Comparison of ENCODE assay signal across 8 mouse cellular contexts in the genomic region with DNA sequence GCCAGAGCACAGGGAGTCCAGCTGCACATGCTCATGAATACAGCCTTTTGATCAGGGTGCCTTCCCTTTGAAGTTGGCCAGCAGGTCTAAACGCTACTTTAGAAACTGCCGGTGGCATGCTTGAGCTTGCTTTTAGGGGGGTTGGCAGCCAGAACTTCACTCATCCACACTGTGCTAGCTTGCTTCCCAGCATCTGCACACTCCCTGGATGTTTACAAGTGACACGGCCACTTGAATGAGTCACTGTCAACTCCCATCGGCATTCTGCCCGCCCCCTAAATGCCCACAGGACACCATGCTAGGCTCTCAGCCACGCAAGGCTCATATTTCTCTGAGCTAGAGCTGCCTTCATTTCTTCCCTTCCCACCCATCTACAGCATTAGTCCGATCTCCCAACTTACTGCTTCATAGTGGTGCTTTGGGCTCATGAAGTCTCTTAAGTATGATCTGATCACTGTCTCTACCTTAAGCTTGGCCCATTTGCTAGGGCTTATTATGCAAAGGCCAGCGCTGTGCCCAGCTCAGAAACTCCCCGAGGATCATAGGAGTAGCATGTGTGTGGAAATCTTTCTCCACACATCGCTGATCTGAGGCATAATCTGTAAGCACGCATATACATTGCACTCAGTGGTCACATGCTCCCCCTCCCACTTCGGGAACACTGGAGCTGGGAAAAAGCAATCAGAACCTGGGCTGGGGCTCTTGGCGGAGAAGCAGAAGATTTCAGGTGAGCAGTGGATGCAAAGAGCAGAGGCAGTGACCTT.
DNase-seq lines count a peak whose midpoint lies in the region; ATAC-seq and TF ChIP-seq lines count a peak whose summit lies in the region.

No protein-coding gene starts in this region.

- peaks cover 7% of the 10 kb centered on the region for H3K4me1 ChIP-seq in lung, embryonic 15.5 days
- H3K4me1 ChIP-seq in limb, embryonic 13.5 days, result peaks cover 14% of the 10 kb centered on the region
- no peaks in the 10 kb centered on the region for H3K4me1 ChIP-seq in stomach, postnatal 0 days (replicated peaks; ENCODE audit: control insufficient read depth, insufficient read depth)

- peak overlapping the region; percentile 19 for H3K4me3 ChIP-seq in lung, embryonic 15.5 days
- H3K4me3 ChIP-seq in limb, embryonic 13.5 days, result peak overlapping the region; percentile 39
- 0 out of 2 replicates have a peak overlapping the region, but pooled peaks have one; percentile 6 for H3K4me3 ChIP-seq in stomach, postnatal 0 days (ENCODE audit: low read depth, low read length)

- WGBS in lung, embryonic 15.5 days, result 32% methylated on average over 13 of the region's 13 CpGs
- 18% methylated on average over 13 of the region's 13 CpGs for WGBS in limb, embryonic 13.5 days
- 37% methylated on average over 13 of the region's 13 CpGs for WGBS in stomach, postnatal 0 days

- H3K4me2 ChIP-seq in lung, embryonic 15.5 days, result peak overlapping the region; percentile 50
- peak overlapping the region; percentile 64 for H3K4me2 ChIP-seq in limb, embryonic 13.5 days (replicated peaks)
- peak overlapping the region; percentile 50 for H3K4me2 ChIP-seq in stomach, postnatal 0 days (replicated peaks; ENCODE audit: low read depth)

- TF ChIP-seq EP300 in stomach, postnatal 0 days (optimal IDR thresholded peaks at IDR 0.05), result no peak

- H3K27me3 ChIP-seq in lung, embryonic 15.5 days, result no peaks in the 10 kb centered on the region
- H3K27me3 ChIP-seq in limb, embryonic 13.5 days, result 0 out of 2 replicates have a peak, but pooled peaks cover 3% of the 10 kb centered on the region
- no peaks in the 10 kb centered on the region for H3K27me3 ChIP-seq in stomach, postnatal 0 days (ENCODE audit: control insufficient read depth, insufficient read depth, low read length)

- intact Hi-C loops in gastrocnemius, postnatal 14 days (cut with DNase I; ENCODE audit: low total_unique reads), result loop anchor here (10.0 kb wide), 2 partner anchors 177 to 527 kb away; no protein-coding TSS in a partner anchor

- H3K9ac ChIP-seq in lung, embryonic 15.5 days, result no peak overlapping the region
- H3K9ac ChIP-seq in limb, embryonic 13.5 days, result peak overlapping the region; percentile 39
- H3K9ac ChIP-seq in stomach, postnatal 0 days (ENCODE audit: low read length), result 0 out of 2 replicates have a peak overlapping the region, but pooled peaks have one; percentile 23

- H3K9me3 ChIP-seq in lung, embryonic 15.5 days, result no peaks in the 10 kb centered on the region
- H3K9me3 ChIP-seq in limb, embryonic 13.5 days, result peaks cover 8% of the 10 kb centered on the region; the same call in 1 of the 2 replicates
- H3K9me3 ChIP-seq in stomach, postnatal 0 days (ENCODE audit: control insufficient read depth, low read length), result no peaks in the 10 kb centered on the region

- no peaks in the 10 kb centered on the region for H3K36me3 ChIP-seq in lung, embryonic 15.5 days
- H3K36me3 ChIP-seq in limb, embryonic 13.5 days, result no peaks in the 10 kb centered on the region
- H3K36me3 ChIP-seq in stomach, postnatal 0 days (ENCODE audit: control insufficient read depth, insufficient read depth, low read length), result no peaks in the 10 kb centered on the region

- no peak for ATAC-seq in lung, embryonic 15.5 days (ENCODE audit: borderline replicate concordance, extremely low read depth, low FRiP score, low TSS enrichment)
- ATAC-seq in limb, embryonic 13.5 days (ENCODE audit: low FRiP score, low read depth), result peak; percentile 67; the same call in 1 of the 2 replicates
- ATAC-seq in stomach, postnatal 0 days (ENCODE audit: low FRiP score, low TSS enrichment), result peak; percentile 49; the same call in 1 of the 2 replicates

- DNase-seq in lung, postnatal 36 days, result no peak
- peak; percentile 50 for DNase-seq in brain, embryonic 14.5 days (ENCODE audit: low read depth)
- peak; percentile 44 for DNase-seq in gastrocnemius, postnatal 14 days
- no peak for DNase-seq in stomach, postnatal 0 days (ENCODE audit: low spot score)
- no peak for DNase-seq in layer of hippocampus, adult 8-10 months (ENCODE audit: low spot score in 2 of 2)
- DNase-seq in right cerebral cortex, postnatal 4 days, result no peak

- no peak overlapping the region for H3K27ac ChIP-seq in lung, embryonic 15.5 days
- H3K27ac ChIP-seq in limb, embryonic 13.5 days, result no peak overlapping the region
- H3K27ac ChIP-seq in stomach, postnatal 0 days (replicated peaks), result no peak overlapping the region

- no peak for TF ChIP-seq POLR2A in brain, embryonic 14.5 days (IDR thresholded peaks at IDR 0.05; ENCODE audit: borderline replicate concordance, extremely low read depth, insufficient read depth, insufficient read length, poor library complexity, severe bottlenecking)

- TF ChIP-seq CTCF in brain, embryonic 14.5 days (IDR thresholded peaks at IDR 0.05; ENCODE audit: borderline replicate concordance, extremely low read depth, insufficient read depth, insufficient read length), result no peak
- TF ChIP-seq CTCF in stomach, postnatal 0 days (IDR thresholded peaks at IDR 0.05; ENCODE audit: low read depth), result no peak

Comparison
In these comparisons a context has a peak if more than half of its experiments do, and no peak if none do; other contexts are left out.
1. DNase-seq: peak in brain, embryonic 14.5 days (single experiment) and gastrocnemius, postnatal 14 days (single experiment); none in lung, postnatal 36 days (single experiment), stomach, postnatal 0 days (single experiment), layer of hippocampus, adult 8-10 months (0 of 2) and right cerebral cortex, postnatal 4 days (single experiment).
2. Peak in every context shown above with its lines, with median percentiles within 50 percentile points of each other: H3K4me2 ChIP-seq and H3K4me3 ChIP-seq.